Mouse (Mus musculus) embryonic fibroblast, embryonic 13.5 days (primary cell): ENCODE measurements around the gene Olfr1425.

Experiments used
- CTCF ChIP-seq: IDR thresholded peaks from 2 replicates; pipeline ENCODE4 v1.5.1; 2011; ENCODE audit warnings: mild to moderate bottlenecking, control low read depth, low read length, moderate library complexity, borderline replicate concordance; ENCODE audit not compliant: insufficient read depth
- POLR2A ChIP-seq: IDR thresholded peaks from 2 replicates; pipeline ENCODE4 v1.6.1; 2011; ENCODE audit warnings: low read depth, mild to moderate bottlenecking, control low read depth, low read length, moderate library complexity

DNA sequence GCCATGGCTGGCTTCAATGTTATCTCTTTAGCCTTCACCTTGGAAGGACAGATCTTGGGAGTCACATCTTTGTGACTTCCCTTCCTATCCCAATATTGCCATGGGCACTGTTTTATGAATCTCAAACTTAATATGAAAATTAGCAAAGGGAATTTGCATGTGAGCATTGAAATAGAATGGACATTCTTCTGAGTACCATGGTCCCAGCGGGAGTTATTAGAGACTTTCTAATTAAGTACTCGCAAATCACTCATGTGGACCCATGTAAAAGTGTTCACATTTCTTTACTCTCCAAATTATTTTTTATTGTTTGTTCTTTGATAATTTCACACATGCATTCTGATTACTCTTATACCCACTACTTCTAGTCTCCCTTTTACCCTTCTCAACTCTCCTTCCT lies 25.7 kb upstream of the Olfr1425 start, which contains the start of gene Olfr1427:
- TF ChIP-seq CTCF (no peak), POLR2A (no peak)
